Mouse (Mus musculus) liver, postnatal 0 days (tissue): ENCODE measurements at regions not wholly inside any gene's neighbourhood (a gene's known extent, or its start where the extent isn't known, plus 50 kb on each side); places are given as distances from the start of the nearest gene placed in this dataset.

Experiments used
- CTCF ChIP-seq: sonication (generic); IDR thresholded peaks from 2 replicates; pipeline ENCODE4 v1.5.1; 2016; ENCODE audit warnings: antibody characterized with exemption, low read depth
- EP300 ChIP-seq: IDR thresholded peaks from 2 replicates; pipeline ENCODE4 v1.6.1; 2016; ENCODE audit warnings: antibody characterized with exemption, low read depth, mild to moderate bottlenecking

DNA sequence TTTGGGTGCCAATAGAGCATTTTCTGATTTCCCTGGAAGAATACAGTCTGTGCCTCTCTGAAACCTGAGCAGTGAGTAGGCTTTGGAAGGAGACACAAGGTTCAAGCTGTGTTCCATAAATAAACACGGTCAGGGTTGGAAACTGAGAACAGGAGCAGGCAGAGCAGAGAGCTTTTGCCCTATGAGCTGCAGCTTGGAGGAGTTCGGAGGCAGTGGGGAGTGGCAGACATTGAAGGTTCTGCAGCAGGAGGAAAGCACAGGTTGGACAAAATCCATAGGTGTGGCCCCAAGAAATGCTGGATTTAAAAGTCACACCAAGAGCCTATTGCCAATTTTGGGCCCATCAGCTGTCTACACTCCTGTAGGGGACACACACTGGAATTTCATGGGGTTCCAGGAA, 59.0 kb upstream of the Cd93 start:
- TF ChIP-seq CTCF (no peak), EP300 (no peak)
